Mouse (Mus musculus): ENCODE measurements around the gene Crebl2.

GRCm38 (mm10) chr6:134793911-134794520 is 35.9 kb upstream of the Crebl2 start:
- TF ChIP-seq CTCF (IDR thresholded peaks at IDR 0.05 in 2 of 3, conservative IDR thresholded peaks at IDR 0.05 in 1 of 3; ENCODE audit: control insufficient read depth in 1 of 3, insufficient read depth in 1 of 3, low read depth in 2 of 3, low read length in 3 of 3, poor library complexity in 1 of 3, severe bottlenecking in 1 of 3) (peak; percentile 70 to 83 (median 78)), CHD1 (IDR thresholded peaks at IDR 0.05; ENCODE audit: low read depth, low read length) (no peak)
